Mouse (Mus musculus): ENCODE measurements around the gene Gatc.
A peak's percentile ranks its signal among the peaks of the same experiment; 100 is the strongest.

GRCm38 (mm10) chr5:115284735-115285134 is 56.2 kb downstream of the Gatc start:
- TF ChIP-seq POLR2A (IDR thresholded peaks at IDR 0.05; ENCODE audit: borderline replicate concordance, insufficient read depth, low read length) (no peak), CTCF (IDR thresholded peaks at IDR 0.05; ENCODE audit: borderline replicate concordance, insufficient read depth, low read depth, low read length) (peak; percentile 33; the same call in 1 of the 2 replicates)
